Mouse (Mus musculus): ENCODE data around the gene Rpsa. TPM values are rescaled to one million over a fixed set of nuclear protein-coding genes. Genes with fewer than 3 reads are reported as not detected.

Rpsa gene
- total RNA-seq, 2 experiments from 2014 or later: 494 to 510 TPM

GRCm38 (mm10) chr9:120151152-120151551, 23.7 kb downstream of the Rpsa start:
- intact Hi-C loops (cut with DNase I): no loop called here
- no peak for DNase-seq

- DNase-seq: no peak
These were observed 24.5 kb downstream of the Rpsa start for GRCm38 (mm10) chr9:120151906-120152399.

GRCm38 (mm10) chr9:120158047-120158446, 30.6 kb downstream of the Rpsa start:
- no peak for DNase-seq
- intact Hi-C loops (cut with DNase I): no loop called here

More at GRCm38 (mm10) chr9:120151906-120152399, 24.5 kb downstream of the Rpsa start:
- intact Hi-C loops (cut with DNase I): no loop called here

- intact Hi-C loops (cut with DNase I): no loop called here
- no peak for DNase-seq
These were observed 36.4 kb downstream of the Rpsa start for GRCm38 (mm10) chr9:120163862-120164261.

- intact Hi-C loops (cut with DNase I): no loop called here
- DNase-seq: no peak
These were observed 40.3 kb downstream of the Rpsa start for GRCm38 (mm10) chr9:120167826-120168225.

- DNase-seq: peak; percentile 41 to 65
- intact Hi-C loops (cut with DNase I): loop anchor here (1.0 to 2.0 kb wide), 2 partner anchors 31 to 60 kb away; partner anchors contain the start of gene Slc25a38
These were observed 43.8 kb downstream of the Rpsa start for GRCm38 (mm10) chr9:120171295-120171694.

GRCm38 (mm10) chr9:120174436-120175137, 47.1 kb downstream of the Rpsa start:
- intact Hi-C loops (cut with DNase I): no loop called here
- DNase-seq: no peak

GRCm38 (mm10) chr9:120178813-120179212, 51.3 kb downstream of the Rpsa start:
- DNase-seq: no peak
- intact Hi-C loops (cut with DNase I): no loop called here

Other genes starting within 250 kb of the Rpsa start
- 10 to 100 TPM; 27.6 to 29.2 TPM for gene Wdr48, start 232.8 kb upstream of the Rpsa start, total RNA-seq (2021)
- 10 to 100 TPM; 30.2 to 30.6 TPM for gene Gorasp1, start 190.1 kb upstream of the Rpsa start, total RNA-seq (2021)
- gene Ttc21a, start 190.1 kb upstream of the Rpsa start, total RNA-seq (2021): not detected
- gene Csrnp1, start 143.0 kb upstream of the Rpsa start, total RNA-seq (2021): 10 to 100 TPM; 11.1 to 29.3 TPM
- gene Xirp1, start 104.1 kb upstream of the Rpsa start, total RNA-seq (2021): 100 to 1,000 TPM; 122 to 127 TPM
- gene Cx3cr1, start 57.8 kb upstream of the Rpsa start, total RNA-seq (2021): 1 to 10 TPM; 3.1 to 5.4 TPM
- gene Ccr8, start 35.6 kb upstream of the Rpsa start, total RNA-seq (2021): not detected
- 10 to 100 TPM; 18.9 to 21.1 TPM for gene Slc25a38, start 17.3 kb upstream of the Rpsa start, total RNA-seq (2021)
- not detected for gene Mobp, start 22.0 kb downstream of the Rpsa start, total RNA-seq (2021)
- 1 to 10 TPM; 4.6 to 5.5 TPM for gene Myrip, start 173.8 kb downstream of the Rpsa start, total RNA-seq (2021)